Mouse (Mus musculus) midbrain, embryonic 11.5 days (tissue): ENCODE data around the gene Rab7b. TPM values are rescaled to one million over a fixed set of nuclear protein-coding genes. Genes with fewer than 3 reads are reported as not detected.

Source experiments
- ATAC-seq: fragments of 200-750 bp; cut with Nextera tagmentation; 2 replicates; pipeline ENCODE4 v1.8.0; 2017; ENCODE audit warnings: moderate TSS enrichment, moderate library complexity; ENCODE audit not compliant: low FRiP score
- DNase-seq: peaks from one replicate; pipeline ENCODE4 v3.0.0; 2015; ENCODE audit warnings: low spot score; ENCODE audit errors: missing footprints
- H3K27ac ChIP-seq: fragments of 300-500 bp; sonication (generic); 2 replicates; pipeline ENCODE4 v1.5.1; 2014; ENCODE audit warnings: low read depth, low read length
- H3K27me3 ChIP-seq: fragments of 300-500 bp; sonication (generic); 2 replicates; pipeline ENCODE4 v1.6.1; 2014; ENCODE audit warnings: mild to moderate bottlenecking, low read length, moderate library complexity, mixed read lengths; ENCODE audit not compliant: control insufficient read depth, insufficient read depth
- H3K36me3 ChIP-seq: fragments of 300-500 bp; sonication (generic); 2 replicates; pipeline ENCODE4 v1.6.1; 2014; ENCODE audit warnings: mild to moderate bottlenecking, low read length, moderate library complexity, mixed read lengths; ENCODE audit not compliant: control insufficient read depth, insufficient read depth
- H3K4me1 ChIP-seq: fragments of 300-500 bp; sonication (generic); 2 replicates; pipeline ENCODE4 v1.6.1; 2014; ENCODE audit warnings: low read length; ENCODE audit not compliant: control insufficient read depth, insufficient read depth
- H3K4me2 ChIP-seq: fragments of 300-500 bp; sonication (generic); 2 replicates; pipeline ENCODE4 v1.6.1; 2014; ENCODE audit warnings: mild to moderate bottlenecking, moderate library complexity
- H3K4me3 ChIP-seq: fragments of 300-500 bp; sonication (generic); 2 replicates; pipeline ENCODE4 v1.5.1; 2014; ENCODE audit warnings: low read depth, low read length
- H3K9ac ChIP-seq: fragments of 300-500 bp; sonication (generic); 2 replicates; pipeline ENCODE4 v1.6.1; 2014; ENCODE audit warnings: low read length
- H3K9me3 ChIP-seq: fragments of 300-500 bp; sonication (generic); 2 replicates; pipeline ENCODE4 v1.6.1; 2016; ENCODE audit warnings: low read length; ENCODE audit not compliant: control insufficient read depth
- WGBS: fragments of 180-500 bp; shearing (Covaris S2); extraction: QIAGEN DNeasy Blood & Tissue Kit; methylation state at CpG from one replicate; pipeline ENCODE4 v1.1.7; 2014; 5-methylcytosine and 5-hydroxymethylcytosine counted together
- polyA plus RNA-seq: library from polyadenylated mRNA; unstranded; fragments of >200 nt; fragmentation: Nextera tagmentation; extraction: Ambion mirVana; gene quantifications from 2 replicates; pipeline ENCODE4 v1.2.1, GENCODE M21; 2014

Gene Rab7b
- polyA plus RNA-seq: 1.0 and 1.3 TPM in 2 replicates

- WGBS: 64% methylated on average over 8 of the region's 8 CpGs
- Histone ChIP-seq H3K27ac (no peak within 1 kb of the TSS), H3K9me3 (no peaks in the 10 kb centered on the region), H3K27me3 (no peaks in the 10 kb centered on the region), H3K36me3 (no peaks in the 10 kb centered on the region), H3K4me2 (no peak within 1 kb of the TSS), H3K4me3 (no peak within 1 kb of the TSS), H3K4me1 (no peaks in the 10 kb centered on the region), H3K9ac (no peak within 1 kb of the TSS)
- ATAC-seq (no peak), DNase-seq (no peak)
These were observed at the start of gene Rab7b for GRCm38 (mm10) chr1:131688475-131688874. TSS of gene Rab7b (plus strand) at chr1:131688695.

GRCm38 (mm10) chr1:131640062-131640461 lies 48.4 kb upstream of the Rab7b start:
- 87% methylated on average over 4 of the region's 4 CpGs for WGBS

GRCm38 (mm10) chr1:131641565-131641964 lies 46.9 kb upstream of the Rab7b start:
- no peaks in the 10 kb centered on the region for H3K36me3 ChIP-seq
- no peak overlapping the region for H3K27ac ChIP-seq
- H3K4me3 ChIP-seq: no peak overlapping the region
- no peaks in the 10 kb centered on the region for H3K27me3 ChIP-seq
- DNase-seq: no peak
- WGBS: 94% methylated on average over 13 of the region's 13 CpGs
- H3K4me1 ChIP-seq: no peaks in the 10 kb centered on the region
- H3K9me3 ChIP-seq: no peaks in the 10 kb centered on the region
- no peak overlapping the region for H3K4me2 ChIP-seq
- H3K9ac ChIP-seq: no peak overlapping the region
- no peak for ATAC-seq

More at GRCm38 (mm10) chr1:131640062-131640461, 48.4 kb upstream of the Rab7b start:
- no peaks in the 10 kb centered on the region for H3K36me3 ChIP-seq
- ATAC-seq: no peak
- H3K27ac ChIP-seq: no peak overlapping the region
- H3K9me3 ChIP-seq: no peaks in the 10 kb centered on the region
- no peak overlapping the region for H3K9ac ChIP-seq
- no peak overlapping the region for H3K4me3 ChIP-seq
- H3K27me3 ChIP-seq: no peaks in the 10 kb centered on the region
- H3K4me2 ChIP-seq: no peak overlapping the region
- no peak for DNase-seq
- no peaks in the 10 kb centered on the region for H3K4me1 ChIP-seq

- Histone ChIP-seq H3K9me3 (no peaks in the 10 kb centered on the region), H3K27me3 (no peaks in the 10 kb centered on the region), H3K27ac (no peak overlapping the region), H3K4me1 (no peaks in the 10 kb centered on the region), H3K9ac (no peak overlapping the region), H3K4me2 (no peak overlapping the region), H3K36me3 (no peaks in the 10 kb centered on the region), H3K4me3 (no peak overlapping the region)
- no peak for DNase-seq
- no peak for ATAC-seq
- 83% methylated on average over 2 of the region's 2 CpGs for WGBS
These were observed 46.2 kb upstream of the Rab7b start for GRCm38 (mm10) chr1:131642251-131642650.

- H3K27ac ChIP-seq: no peak overlapping the region
- no peaks in the 10 kb centered on the region for H3K36me3 ChIP-seq
- H3K9ac ChIP-seq: no peak overlapping the region
- H3K27me3 ChIP-seq: no peaks in the 10 kb centered on the region
- ATAC-seq: no peak
- no peak overlapping the region for H3K4me3 ChIP-seq
- H3K4me2 ChIP-seq: no peak overlapping the region
- H3K4me1 ChIP-seq: peaks cover 4% of the 10 kb centered on the region; the same call in 1 of the 2 replicates
- no peak for DNase-seq
- 84% methylated on average over 12 of the region's 12 CpGs for WGBS
- H3K9me3 ChIP-seq: no peaks in the 10 kb centered on the region
These were observed 35.6 kb upstream of the Rab7b start for GRCm38 (mm10) chr1:131652670-131653443.

- Histone ChIP-seq H3K4me2 (no peak overlapping the region), H3K9ac (no peak overlapping the region), H3K27ac (no peak overlapping the region), H3K36me3 (no peaks in the 10 kb centered on the region), H3K4me3 (no peak overlapping the region), H3K27me3 (no peaks in the 10 kb centered on the region), H3K4me1 (peaks cover 4% of the 10 kb centered on the region; the same call in 1 of the 2 replicates), H3K9me3 (no peaks in the 10 kb centered on the region)
- DNase-seq (no peak), ATAC-seq (no peak)
- 90% methylated on average over 6 of the region's 6 CpGs for WGBS
These were observed 32.9 kb upstream of the Rab7b start for GRCm38 (mm10) chr1:131655601-131656000.

- Histone ChIP-seq H3K9me3 (no peaks in the 10 kb centered on the region), H3K4me1 (peaks cover 4% of the 10 kb centered on the region; the same call in 1 of the 2 replicates), H3K27me3 (no peaks in the 10 kb centered on the region), H3K4me2 (peak overlapping the region; percentile 43), H3K27ac (peak overlapping the region; percentile 21; the same call in 1 of the 2 replicates), H3K4me3 (peak overlapping the region; percentile 12; the same call in 1 of the 2 replicates), H3K36me3 (no peaks in the 10 kb centered on the region), H3K9ac (peak overlapping the region; percentile 59)
- DNase-seq: peak; percentile 99
- WGBS: under 1% methylated on average over 11 of the region's 11 CpGs
- ATAC-seq: peak; percentile 90
These were observed 30.5 kb upstream of the Rab7b start for GRCm38 (mm10) chr1:131657945-131658354.

GRCm38 (mm10) chr1:131659512-131660085 lies 28.9 kb upstream of the Rab7b start:
- H3K9ac ChIP-seq: no peak overlapping the region
- 79% methylated on average over 5 of the region's 5 CpGs for WGBS
- H3K27me3 ChIP-seq: no peaks in the 10 kb centered on the region
- H3K4me1 ChIP-seq: peaks cover 4% of the 10 kb centered on the region; the same call in 1 of the 2 replicates
- DNase-seq (no peak), ATAC-seq (no peak)
- H3K9me3 ChIP-seq: no peaks in the 10 kb centered on the region
- H3K27ac ChIP-seq: no peak overlapping the region
- H3K4me2 ChIP-seq: no peak overlapping the region
- H3K36me3 ChIP-seq: no peaks in the 10 kb centered on the region
- H3K4me3 ChIP-seq: no peak overlapping the region

- Histone ChIP-seq H3K4me1 (peaks cover 4% of the 10 kb centered on the region; the same call in 1 of the 2 replicates), H3K27ac (no peak overlapping the region), H3K4me3 (no peak overlapping the region), H3K4me2 (no peak overlapping the region), H3K27me3 (no peaks in the 10 kb centered on the region), H3K36me3 (no peaks in the 10 kb centered on the region), H3K9ac (no peak overlapping the region), H3K9me3 (no peaks in the 10 kb centered on the region)
- DNase-seq (no peak), ATAC-seq (no peak)
- 85% methylated on average over 2 of the region's 2 CpGs for WGBS
These were observed 28.2 kb upstream of the Rab7b start for GRCm38 (mm10) chr1:131660266-131660665.
